Mouse (Mus musculus) embryonic facial prominence, embryonic 14.5 days (tissue): Measurements from ENCODE around the gene Dthd1. TPM values are rescaled to one million over a fixed set of nuclear protein-coding genes. Genes with fewer than 3 reads are reported as not detected.

Source experiments
- ATAC-seq: fragments of 200-750 bp; cut with Nextera tagmentation; 2 replicates; pipeline ENCODE4 v1.8.0; 2017; ENCODE audit warnings: low read depth, moderate number of reproducible peaks, moderate TSS enrichment
- DNase-seq: peaks from one replicate; pipeline ENCODE4 v3.0.0-alpha.2; 2015; ENCODE audit warnings: low spot score
- H3K27ac ChIP-seq: fragments of 300-500 bp; sonication (generic); replicated peaks from 2 replicates; pipeline ENCODE4 v1.5.1; 2014; ENCODE audit warnings: low read depth, mild to moderate bottlenecking, low read length, moderate library complexity
- H3K27me3 ChIP-seq: fragments of 300-500 bp; sonication (generic); replicated peaks from 2 replicates; pipeline ENCODE4 v1.6.1; 2014; ENCODE audit warnings: low read length; ENCODE audit not compliant: control insufficient read depth, insufficient read depth
- H3K36me3 ChIP-seq: fragments of 300-500 bp; sonication (generic); 2 replicates; pipeline ENCODE4 v1.6.1; 2014; ENCODE audit warnings: low read length, mixed read lengths; ENCODE audit not compliant: control insufficient read depth, insufficient read depth
- H3K4me1 ChIP-seq: fragments of 300-500 bp; sonication (generic); 2 replicates; pipeline ENCODE4 v1.6.1; 2014; ENCODE audit warnings: antibody characterized with exemption, low read length; ENCODE audit not compliant: control insufficient read depth, insufficient read depth
- H3K4me2 ChIP-seq: fragments of 300-500 bp; sonication (generic); 2 replicates; pipeline ENCODE4 v1.6.1; 2014; ENCODE audit warnings: low read depth, mild to moderate bottlenecking, low read length, moderate library complexity, mixed read lengths
- H3K4me3 ChIP-seq: fragments of 300-500 bp; sonication (generic); 2 replicates; pipeline ENCODE4 v1.5.1; 2014; ENCODE audit warnings: low read depth, mild to moderate bottlenecking, low read length
- H3K9ac ChIP-seq: fragments of 300-500 bp; sonication (generic); 2 replicates; pipeline ENCODE4 v1.6.1; 2014; ENCODE audit warnings: low read depth, mild to moderate bottlenecking, low read length, moderate library complexity, mixed read lengths
- H3K9me3 ChIP-seq: fragments of 300-500 bp; sonication (generic); 2 replicates; pipeline ENCODE4 v1.6.1; 2016; ENCODE audit warnings: low read length; ENCODE audit not compliant: control insufficient read depth
- WGBS: fragments of 180-500 bp; shearing (Covaris S2); extraction: QIAGEN DNeasy Blood & Tissue Kit; methylation state at CpG from one replicate; pipeline ENCODE4 v1.1.7; 2014; 5-methylcytosine and 5-hydroxymethylcytosine counted together
- polyA plus RNA-seq: library from polyadenylated mRNA; unstranded; fragments of >200 nt; fragmentation: Nextera tagmentation; extraction: Ambion mirVana; gene quantifications from 2 replicates; pipeline ENCODE4 v1.2.1, GENCODE M21; 2014

Dthd1 gene
- polyA plus RNA-seq, 1 experiment from 2014 or later, result 0.22 TPM

DNA sequence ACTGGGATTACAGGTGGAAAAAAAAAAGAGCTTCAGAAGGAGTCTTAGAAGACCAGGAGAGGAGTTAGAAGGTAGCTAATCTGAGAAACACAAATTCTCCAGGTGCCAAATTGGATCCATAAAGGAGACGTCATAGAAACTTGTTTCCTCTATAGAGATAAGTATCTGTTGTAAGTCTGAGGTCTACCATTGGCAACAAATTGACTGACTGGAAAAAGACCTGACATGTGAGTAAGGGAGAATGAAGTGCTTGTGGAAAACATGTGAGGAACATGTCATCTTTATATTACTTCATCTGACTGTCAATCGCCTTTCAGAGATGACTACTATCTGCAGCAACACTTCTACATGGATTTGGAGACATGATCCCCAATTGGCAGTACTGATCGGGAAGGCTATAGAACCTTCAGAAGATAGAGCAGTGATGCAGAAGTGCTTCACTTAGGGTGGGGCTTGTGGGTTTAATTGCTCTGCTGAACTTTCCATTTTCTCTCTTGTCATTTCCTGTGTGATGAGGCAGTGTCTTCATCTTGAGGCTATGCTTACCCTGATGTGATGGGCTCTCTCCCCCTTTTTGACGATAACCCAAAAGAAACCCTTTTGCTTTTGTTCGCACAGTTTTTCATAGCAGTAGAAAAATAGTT, 22.6 kb upstream of the Dthd1 start:
- Histone ChIP-seq H3K9ac (no peak overlapping the region), H3K27me3 (no peaks in the 10 kb centered on the region), H3K4me2 (no peak overlapping the region), H3K4me3 (no peak overlapping the region), H3K9me3 (no peaks in the 10 kb centered on the region), H3K27ac (no peak overlapping the region), H3K36me3 (no peaks in the 10 kb centered on the region), H3K4me1 (no peaks in the 10 kb centered on the region)
- ATAC-seq (no peak), DNase-seq (no peak)
- WGBS, result 89% methylated on average over 5 of the region's 5 CpGs

- no peak overlapping the region for H3K4me3 ChIP-seq
- no peak for DNase-seq
- no peaks in the 10 kb centered on the region for H3K4me1 ChIP-seq
- H3K9me3 ChIP-seq, result no peaks in the 10 kb centered on the region
- H3K9ac ChIP-seq, result no peak overlapping the region
- H3K27me3 ChIP-seq, result no peaks in the 10 kb centered on the region
- no peaks in the 10 kb centered on the region for H3K36me3 ChIP-seq
- 81% methylated on average over 1 of the region's 1 CpGs for WGBS
- no peak overlapping the region for H3K4me2 ChIP-seq
- ATAC-seq, result no peak
- H3K27ac ChIP-seq, result no peak overlapping the region
Observed at GRCm38 (mm10) chr5:62792776-62793175, 20.8 kb upstream of the Dthd1 start.

GRCm38 (mm10) chr5:62814072-62814414, 420 bp downstream of the Dthd1 start:
- H3K9ac ChIP-seq, result no peak overlapping the region
- no peak overlapping the region for H3K4me2 ChIP-seq
- H3K27me3 ChIP-seq, result no peaks in the 10 kb centered on the region
- H3K36me3 ChIP-seq, result no peaks in the 10 kb centered on the region
- no peak overlapping the region for H3K4me3 ChIP-seq
- DNase-seq (no peak), ATAC-seq (no peak)
- no peaks in the 10 kb centered on the region for H3K4me1 ChIP-seq
- H3K9me3 ChIP-seq, result no peaks in the 10 kb centered on the region
- WGBS, result 64% methylated on average over 1 of the region's 1 CpGs
- no peak overlapping the region for H3K27ac ChIP-seq

- Histone ChIP-seq H3K27me3 (no peaks in the 10 kb centered on the region), H3K9me3 (no peaks in the 10 kb centered on the region), H3K4me3 (no peak overlapping the region), H3K27ac (no peak overlapping the region), H3K9ac (no peak overlapping the region), H3K4me2 (no peak overlapping the region), H3K4me1 (no peaks in the 10 kb centered on the region), H3K36me3 (no peaks in the 10 kb centered on the region)
- ATAC-seq, result no peak
- WGBS, result 76% methylated on average over 1 of the region's 1 CpGs
- DNase-seq, result no peak
Observed at GRCm38 (mm10) chr5:62815741-62816140, 2.1 kb downstream of the Dthd1 start.

DNA sequence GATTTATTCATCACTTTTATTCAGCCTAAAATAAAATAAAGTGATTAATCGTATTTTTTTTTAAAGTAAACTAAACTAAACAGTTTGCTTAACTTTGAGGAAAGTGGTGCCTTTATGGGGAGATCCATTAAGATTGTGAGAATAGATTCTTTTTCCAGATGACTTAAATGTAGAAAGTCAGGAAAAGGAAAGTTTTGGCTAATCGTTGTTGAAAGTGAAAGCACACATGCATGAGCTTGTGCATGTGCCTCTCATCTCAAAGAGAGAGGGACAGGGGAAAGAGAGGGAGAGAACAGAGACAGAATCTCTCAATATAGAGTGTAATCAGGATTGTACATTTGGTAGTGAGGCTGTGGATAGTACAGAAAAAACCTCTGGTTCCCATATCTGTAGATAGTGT, 5.9 kb downstream of the Dthd1 start:
- H3K27me3 ChIP-seq, result no peaks in the 10 kb centered on the region
- no peaks in the 10 kb centered on the region for H3K9me3 ChIP-seq
- no peak overlapping the region for H3K4me2 ChIP-seq
- H3K27ac ChIP-seq, result no peak overlapping the region
- H3K36me3 ChIP-seq, result no peaks in the 10 kb centered on the region
- DNase-seq (no peak), ATAC-seq (no peak)
- H3K4me1 ChIP-seq, result no peaks in the 10 kb centered on the region
- no peak overlapping the region for H3K4me3 ChIP-seq
- H3K9ac ChIP-seq, result no peak overlapping the region
- WGBS, result 69% methylated on average over 2 of the region's 2 CpGs

DNA sequence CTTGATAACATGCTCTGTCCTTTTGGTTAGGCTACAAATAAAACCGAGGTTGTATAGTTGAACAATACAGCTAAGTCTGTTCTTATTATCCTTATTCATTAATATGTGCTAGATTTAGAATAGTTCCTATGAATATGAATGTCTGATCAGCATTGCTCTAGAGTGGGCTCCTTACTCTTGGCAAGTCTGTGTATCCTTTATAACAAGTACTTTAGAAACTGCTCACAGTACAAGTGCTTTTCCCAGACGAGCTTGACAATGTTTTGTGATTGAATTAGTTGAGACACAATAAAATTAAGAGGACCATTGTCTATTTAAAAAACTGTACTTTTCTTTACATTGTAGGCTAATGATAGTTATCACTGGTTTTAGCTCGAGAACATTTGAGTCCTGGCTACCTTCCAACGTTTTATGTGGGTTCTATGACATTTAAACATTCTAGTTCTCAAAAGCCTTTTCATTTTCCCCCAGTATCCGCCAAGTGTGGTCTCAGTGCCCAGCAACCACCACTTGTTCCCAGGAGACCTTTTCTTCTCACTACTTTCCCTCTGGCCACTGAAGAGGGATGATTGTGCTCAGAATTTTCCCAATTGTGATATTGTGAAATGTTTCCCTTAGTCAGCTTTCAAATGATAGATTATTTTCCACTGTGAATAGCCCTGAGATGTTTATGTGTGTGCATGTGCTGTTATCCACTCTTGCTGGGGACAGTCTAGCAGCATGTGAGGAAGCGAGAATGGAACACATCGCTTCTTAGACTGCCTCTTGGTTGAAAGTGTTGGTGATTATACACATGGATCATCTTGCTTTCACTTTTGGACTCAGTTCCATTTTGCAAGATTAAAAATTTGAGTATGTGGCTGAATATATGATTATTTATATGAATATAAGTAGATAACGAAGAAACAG, 7.0 kb downstream of the Dthd1 start:
- ATAC-seq (no peak), DNase-seq (no peak)
- Histone ChIP-seq H3K4me3 (no peak overlapping the region), H3K36me3 (no peaks in the 10 kb centered on the region), H3K27me3 (no peaks in the 10 kb centered on the region), H3K9ac (no peak overlapping the region), H3K27ac (no peak overlapping the region), H3K9me3 (no peaks in the 10 kb centered on the region), H3K4me1 (no peaks in the 10 kb centered on the region), H3K4me2 (no peak overlapping the region)
- 64% methylated on average over 8 of the region's 8 CpGs for WGBS

- Histone ChIP-seq H3K4me1 (no peaks in the 10 kb centered on the region), H3K27ac (no peak overlapping the region), H3K4me2 (no peak overlapping the region), H3K36me3 (no peaks in the 10 kb centered on the region), H3K9me3 (no peaks in the 10 kb centered on the region), H3K27me3 (no peaks in the 10 kb centered on the region), H3K9ac (no peak overlapping the region), H3K4me3 (no peak overlapping the region)
- 91% methylated on average over 3 of the region's 3 CpGs for WGBS
- DNase-seq (no peak), ATAC-seq (no peak)
Observed at GRCm38 (mm10) chr5:62842955-62843730, 29.5 kb downstream of the Dthd1 start.

DNA sequence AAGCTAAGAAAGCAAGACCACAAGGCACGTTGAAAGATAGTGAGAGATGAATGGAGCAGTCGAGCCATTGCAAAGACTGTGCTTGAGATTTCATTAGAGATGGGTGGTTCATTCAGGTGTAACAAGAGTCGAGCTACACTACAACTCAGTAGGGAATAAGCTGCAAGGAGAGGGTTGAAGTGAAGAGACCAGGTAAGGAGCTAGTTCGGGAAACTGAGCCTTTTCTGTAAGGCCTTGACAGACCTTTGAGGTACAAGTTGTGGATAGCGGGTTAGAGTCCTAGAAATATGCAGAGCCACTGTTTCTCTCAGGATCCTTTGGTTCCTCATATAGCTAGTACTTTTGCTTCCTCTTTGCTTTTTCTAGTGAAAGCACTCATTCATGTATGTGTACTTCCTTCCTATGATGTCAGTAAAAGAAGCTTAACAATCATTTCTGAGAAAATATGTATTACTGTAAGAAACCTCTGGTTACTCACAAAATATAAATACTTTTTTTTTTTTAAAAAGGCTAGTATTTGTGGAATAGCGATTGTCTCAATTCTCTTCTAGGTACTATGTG, 33.0 kb downstream of the Dthd1 start:
- no peaks in the 10 kb centered on the region for H3K4me1 ChIP-seq
- no peaks in the 10 kb centered on the region for H3K9me3 ChIP-seq
- no peaks in the 10 kb centered on the region for H3K27me3 ChIP-seq
- no peaks in the 10 kb centered on the region for H3K36me3 ChIP-seq
- 82% methylated on average over 6 of the region's 6 CpGs for WGBS
- H3K4me3 ChIP-seq, result no peak overlapping the region
- H3K4me2 ChIP-seq, result no peak overlapping the region
- H3K27ac ChIP-seq, result no peak overlapping the region
- no peak overlapping the region for H3K9ac ChIP-seq
- no peak for DNase-seq
- no peak for ATAC-seq
